Mouse (Mus musculus) kidney, adult 2 months (tissue): ENCODE results near the gene Arhgap28. TPM values are rescaled to one million over a fixed set of nuclear protein-coding genes. Genes with fewer than 3 reads are reported as not detected.

Experiments used
- DNase-seq: peaks from one replicate; pipeline ENCODE4 v3.0.0; 2021
- H3K27ac ChIP-seq: fragments of 200-500 bp; 2 replicates; pipeline ENCODE4 v1.5.1; 2012; ENCODE audit warnings: low read depth, low read length, control low read depth, inconsistent platforms; ENCODE audit not compliant: insufficient read depth
- H3K27me3 ChIP-seq: fragments of 200-500 bp; replicated peaks from 2 replicates; pipeline ENCODE4 v1.6.1; 2012; ENCODE audit warnings: mild to moderate bottlenecking, moderate library complexity, low read length, inconsistent platforms; ENCODE audit not compliant: control insufficient read depth, insufficient read depth
- H3K36me3 ChIP-seq: fragments of 200-500 bp; 2 replicates; pipeline ENCODE4 v1.6.1; 2012; ENCODE audit warnings: mild to moderate bottlenecking, moderate library complexity, low read length, inconsistent platforms; ENCODE audit not compliant: control insufficient read depth, insufficient read depth
- H3K4me1 ChIP-seq: fragments of 200-500 bp; 2 replicates; pipeline ENCODE4 v1.6.1; 2011; ENCODE audit warnings: low read length; ENCODE audit not compliant: control insufficient read depth, insufficient read depth
- H3K4me3 ChIP-seq: fragments of 200-500 bp; 2 replicates; pipeline ENCODE4 v1.5.1; 2011; ENCODE audit warnings: mild to moderate bottlenecking, low read depth, low read length, control low read depth; ENCODE audit not compliant: insufficient read depth
- CTCF ChIP-seq: fragments of 200-500 bp; conservative IDR thresholded peaks from 2 replicates; pipeline ENCODE4 v1.5.1; 2011; ENCODE audit warnings: low read depth, mild to moderate bottlenecking, control low read depth, low read length, moderate library complexity, mixed read lengths; ENCODE audit not compliant: insufficient read depth, insufficient read length
- POLR2A ChIP-seq: fragments of 200-500 bp; IDR thresholded peaks from one replicate; pipeline ENCODE4 v1.6.1; 2011; ENCODE audit warnings: low read depth, low read length, control low read depth
- WGBS: fragments of 180-500 bp; shearing (Covaris S2); methylation state at CpG from one replicate; pipeline ENCODE4 v1.1.7; 2018; 5-methylcytosine and 5-hydroxymethylcytosine counted together
- polyA plus RNA-seq: library from polyadenylated mRNA; depleted of rRNA; stranded (reverse); fragments of >200 nt; gene quantifications from 2 replicates; pipeline ENCODE4 v1.2.3, GENCODE M21; 2012

The Arhgap28 gene
- polyA plus RNA-seq, 1 experiment = 3.7 TPM

DNA sequence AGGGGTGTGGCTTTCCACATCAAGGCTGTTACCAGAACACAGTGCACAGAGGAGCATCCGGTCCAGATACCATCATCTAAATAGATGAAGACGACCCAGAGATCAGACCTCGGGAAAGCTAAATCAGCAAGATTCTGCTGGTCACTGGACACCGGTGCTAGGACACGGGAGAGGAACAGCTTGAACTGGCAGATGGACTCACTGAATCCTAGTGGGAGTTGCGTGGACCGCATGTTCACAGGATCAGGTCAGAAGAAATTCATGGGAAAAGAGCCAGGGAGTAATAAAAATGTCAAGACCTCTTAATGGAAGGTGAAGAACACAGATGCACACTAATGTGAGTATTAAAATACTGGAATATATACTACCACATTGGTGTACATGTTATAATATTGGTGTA, 85.7 kb downstream of the Arhgap28 start:
- DNase-seq = no peak
- no peak overlapping the region for H3K27ac ChIP-seq
- TF ChIP-seq CTCF (no peak), POLR2A (no peak)
- WGBS = 80% methylated on average over 7 of the region's 7 CpGs
- no peaks in the 10 kb centered on the region for H3K4me1 ChIP-seq
- H3K27me3 ChIP-seq = no peaks in the 10 kb centered on the region
- H3K4me3 ChIP-seq = no peak overlapping the region
- H3K36me3 ChIP-seq = no peaks in the 10 kb centered on the region

GRCm38 (mm10) chr17:67916901-67917300, 87.0 kb downstream of the Arhgap28 start:
- no peak for DNase-seq
- TF ChIP-seq POLR2A (no peak), CTCF (no peak)
- no peaks in the 10 kb centered on the region for H3K36me3 ChIP-seq
- no peaks in the 10 kb centered on the region for H3K4me1 ChIP-seq
- H3K27ac ChIP-seq = no peak overlapping the region
- 79% methylated on average over 2 of the region's 2 CpGs for WGBS
- H3K27me3 ChIP-seq = no peaks in the 10 kb centered on the region
- H3K4me3 ChIP-seq = no peak overlapping the region

DNA sequence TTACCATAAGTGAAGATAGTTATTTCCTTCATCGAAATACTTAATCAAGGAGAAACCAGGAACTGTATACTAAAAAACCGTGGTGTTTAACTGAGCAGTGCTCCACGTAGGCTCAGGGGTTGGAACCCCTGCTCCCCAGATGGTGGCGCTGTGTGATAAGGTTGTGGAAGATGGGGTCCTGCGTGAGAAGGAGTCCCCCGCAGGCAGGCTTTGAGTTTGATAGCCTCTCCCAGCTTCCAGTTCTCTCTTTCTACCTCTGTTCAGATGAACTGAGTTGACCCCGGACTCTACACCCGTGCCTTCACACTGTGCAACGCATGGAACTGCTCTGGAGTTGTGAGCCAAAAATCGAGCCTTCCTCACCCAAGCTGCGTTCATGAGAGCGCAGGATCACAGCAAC, 91.3 kb downstream of the Arhgap28 start:
- Histone ChIP-seq H3K27me3 (no peaks in the 10 kb centered on the region), H3K36me3 (no peaks in the 10 kb centered on the region), H3K4me3 (no peak overlapping the region), H3K4me1 (no peaks in the 10 kb centered on the region), H3K27ac (no peak overlapping the region)
- TF ChIP-seq POLR2A = no peak
- peak; percentile 52; the same call in 1 of the 2 replicates for TF ChIP-seq CTCF
- WGBS = 47% methylated on average over 12 of the region's 12 CpGs
- DNase-seq = peak; percentile 28

- Histone ChIP-seq H3K4me3 (no peak overlapping the region), H3K36me3 (no peaks in the 10 kb centered on the region)
- 70% methylated on average over 11 of the region's 11 CpGs for WGBS
Observed at GRCm38 (mm10) chr17:67912051-67912450, 91.9 kb downstream of the Arhgap28 start.

GRCm38 (mm10) chr17:67908537-67908936, 95.4 kb downstream of the Arhgap28 start:
- DNase-seq = no peak
- no peaks in the 10 kb centered on the region for H3K27me3 ChIP-seq
- no peaks in the 10 kb centered on the region for H3K4me1 ChIP-seq
- H3K4me3 ChIP-seq = no peak overlapping the region
- no peaks in the 10 kb centered on the region for H3K36me3 ChIP-seq
- WGBS = 85% methylated on average over 4 of the region's 4 CpGs
- H3K27ac ChIP-seq = no peak overlapping the region
- TF ChIP-seq POLR2A (no peak), CTCF (no peak)

More at GRCm38 (mm10) chr17:67912051-67912450, 91.9 kb downstream of the Arhgap28 start:
- no peak for DNase-seq
- no peak for TF ChIP-seq CTCF
- no peak for TF ChIP-seq POLR2A
- Histone ChIP-seq H3K27ac (no peak overlapping the region), H3K4me1 (no peaks in the 10 kb centered on the region), H3K27me3 (no peaks in the 10 kb centered on the region)

- no peak for TF ChIP-seq POLR2A
- TF ChIP-seq CTCF = no peak
- Histone ChIP-seq H3K27me3 (no peaks in the 10 kb centered on the region), H3K36me3 (no peaks in the 10 kb centered on the region), H3K27ac (no peak overlapping the region), H3K4me1 (no peaks in the 10 kb centered on the region), H3K4me3 (no peak overlapping the region)
- DNase-seq = no peak
- WGBS = 84% methylated on average over 4 of the region's 4 CpGs
Observed at GRCm38 (mm10) chr17:67908137-67908536, 95.8 kb downstream of the Arhgap28 start.

- H3K4me3 ChIP-seq = no peak overlapping the region
- TF ChIP-seq POLR2A = no peak
- TF ChIP-seq CTCF = no peak
- no peaks in the 10 kb centered on the region for H3K27me3 ChIP-seq
- WGBS = 91% methylated on average over 10 of the region's 10 CpGs
- no peak overlapping the region for H3K27ac ChIP-seq
- DNase-seq = no peak
- H3K4me1 ChIP-seq = no peaks in the 10 kb centered on the region
- H3K36me3 ChIP-seq = no peaks in the 10 kb centered on the region
Observed at GRCm38 (mm10) chr17:67907532-67908054, 96.3 kb downstream of the Arhgap28 start.

GRCm38 (mm10) chr17:67906236-67906635, 97.7 kb downstream of the Arhgap28 start:
- Histone ChIP-seq H3K4me3 (no peak overlapping the region), H3K4me1 (no peaks in the 10 kb centered on the region), H3K36me3 (no peaks in the 10 kb centered on the region), H3K27ac (no peak overlapping the region), H3K27me3 (no peaks in the 10 kb centered on the region)
- WGBS = 86% methylated on average over 3 of the region's 3 CpGs
- DNase-seq = no peak
- no peak for TF ChIP-seq POLR2A
- no peak for TF ChIP-seq CTCF
